Mouse (Mus musculus): Measurements from ENCODE around the gene Nin. TPM values are rescaled to one million over a fixed set of nuclear protein-coding genes. Genes with fewer than 3 reads are reported as not detected.

Nin gene
- 11.5 and 14.1 TPM in 2 replicates for polyA plus RNA-seq (2012; rRNA removed)

GRCm38 (mm10) chr12:70113351-70113750 lies at the start of gene Nin:
Gene Nin (minus strand): TSS chr12:70113717.
- no peak within 1 kb of the TSS for H3K27ac ChIP-seq (ENCODE audit: insufficient read depth, low read length)
- no peaks in the 10 kb centered on the region for H3K36me3 ChIP-seq (ENCODE audit: control insufficient read depth, insufficient read depth, low read length)
- DNase-seq (ENCODE audit: low read depth in 1 of 2, low spot score in 2 of 2): no peak
- H3K4me1 ChIP-seq (ENCODE audit: control insufficient read depth, insufficient read depth, insufficient read length): peaks cover 9% of the 10 kb centered on the region; the same call in 1 of the 2 replicates
- H3K4me3 ChIP-seq (ENCODE audit: extremely low read depth, insufficient read depth, insufficient read length): no peak within 1 kb of the TSS
- 90% methylated on average over 11 of the region's 11 CpGs for WGBS
- TF ChIP-seq CTCF (IDR thresholded peaks at IDR 0.05; ENCODE audit: extremely low read depth, insufficient read depth, insufficient read length, insufficient replicate concordance) (no peak), POLR2A (IDR thresholded peaks at IDR 0.05; ENCODE audit: low read depth, low read length) (no peak)
- no peaks in the 10 kb centered on the region for H3K27me3 ChIP-seq (ENCODE audit: control insufficient read depth, insufficient read depth, low read length)

- Histone ChIP-seq H3K36me3 (ENCODE audit: control insufficient read depth, insufficient read depth, low read length) (no peaks in the 10 kb centered on the region), H3K4me1 (ENCODE audit: control insufficient read depth, insufficient read depth, insufficient read length) (no peaks in the 10 kb centered on the region), H3K4me3 (ENCODE audit: extremely low read depth, insufficient read depth, insufficient read length) (no peak overlapping the region), H3K27ac (ENCODE audit: insufficient read depth, low read length) (no peak overlapping the region), H3K27me3 (ENCODE audit: control insufficient read depth, insufficient read depth, low read length) (no peaks in the 10 kb centered on the region)
- no peak for DNase-seq (ENCODE audit: low read depth in 1 of 2, low spot score in 2 of 2)
- no peak for TF ChIP-seq POLR2A (IDR thresholded peaks at IDR 0.05; ENCODE audit: low read depth, low read length)
- no peak for TF ChIP-seq CTCF (IDR thresholded peaks at IDR 0.05; ENCODE audit: extremely low read depth, insufficient read depth, insufficient read length, insufficient replicate concordance)
- 88% methylated on average over 5 of the region's 5 CpGs for WGBS
Measured at GRCm38 (mm10) chr12:70161057-70161456, 47.5 kb upstream of the Nin start.

DNA sequence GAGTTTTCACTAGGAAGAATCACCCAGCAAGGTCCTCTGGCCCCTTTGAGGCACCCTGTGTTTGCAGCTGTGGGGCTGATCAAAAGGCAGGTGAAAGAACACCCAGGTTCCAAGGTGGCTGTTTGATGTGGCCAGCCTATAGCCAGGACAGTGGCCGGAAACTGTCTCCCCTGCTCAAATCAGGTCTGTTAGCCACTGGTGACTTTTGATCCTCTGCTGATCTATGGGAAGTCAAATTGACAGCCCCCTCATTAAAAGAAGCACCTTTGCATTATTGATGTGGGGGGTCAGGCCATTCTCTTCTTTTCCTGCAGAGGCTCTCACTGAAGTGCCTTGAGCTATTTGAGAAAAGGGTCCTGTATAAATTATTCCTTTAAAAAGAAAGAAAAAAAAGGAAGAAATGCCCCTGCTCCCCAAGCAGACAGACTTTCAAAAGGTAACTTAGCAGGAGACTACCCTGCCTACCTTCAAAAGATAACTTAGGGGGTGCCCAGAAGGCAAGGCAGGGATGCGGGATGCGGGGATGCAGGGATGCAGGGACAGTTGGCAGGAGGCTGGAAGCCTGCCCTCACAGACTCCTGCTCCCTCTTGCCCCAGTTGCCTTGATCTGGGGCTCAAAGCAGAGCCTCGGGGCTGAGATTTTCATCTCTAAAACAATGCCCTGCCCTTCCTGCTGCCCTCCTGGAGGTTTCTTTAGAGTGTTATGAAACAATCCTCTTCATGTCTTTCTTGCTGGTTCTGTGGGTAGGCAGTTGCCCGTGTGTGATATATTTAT lies 44.0 kb upstream of the Nin start:
- no peak overlapping the region for H3K27ac ChIP-seq (ENCODE audit: insufficient read depth, low read length)
- TF ChIP-seq CTCF (IDR thresholded peaks at IDR 0.05; ENCODE audit: extremely low read depth, insufficient read depth, insufficient read length, insufficient replicate concordance) (no peak), POLR2A (IDR thresholded peaks at IDR 0.05; ENCODE audit: low read depth, low read length) (no peak)
- no peaks in the 10 kb centered on the region for H3K36me3 ChIP-seq (ENCODE audit: control insufficient read depth, insufficient read depth, low read length)
- no peak overlapping the region for H3K4me3 ChIP-seq (ENCODE audit: extremely low read depth, insufficient read depth, insufficient read length)
- no peak for DNase-seq (ENCODE audit: low read depth in 1 of 2, low spot score in 2 of 2)
- no peaks in the 10 kb centered on the region for H3K4me1 ChIP-seq (ENCODE audit: control insufficient read depth, insufficient read depth, insufficient read length)
- 72% methylated on average over 5 of the region's 5 CpGs for WGBS
- no peaks in the 10 kb centered on the region for H3K27me3 ChIP-seq (ENCODE audit: control insufficient read depth, insufficient read depth, low read length)

GRCm38 (mm10) chr12:70156222-70156621 lies 42.7 kb upstream of the Nin start:
- no peak for TF ChIP-seq POLR2A (IDR thresholded peaks at IDR 0.05; ENCODE audit: low read depth, low read length)
- TF ChIP-seq CTCF (IDR thresholded peaks at IDR 0.05; ENCODE audit: extremely low read depth, insufficient read depth, insufficient read length, insufficient replicate concordance): no peak
- H3K4me1 ChIP-seq (ENCODE audit: control insufficient read depth, insufficient read depth, insufficient read length): no peaks in the 10 kb centered on the region
- no peaks in the 10 kb centered on the region for H3K27me3 ChIP-seq (ENCODE audit: control insufficient read depth, insufficient read depth, low read length)
- H3K4me3 ChIP-seq (ENCODE audit: extremely low read depth, insufficient read depth, insufficient read length): no peak overlapping the region
- no peak for DNase-seq (ENCODE audit: low read depth in 1 of 2, low spot score in 2 of 2)
- 52% methylated on average over 6 of the region's 6 CpGs for WGBS
- no peaks in the 10 kb centered on the region for H3K36me3 ChIP-seq (ENCODE audit: control insufficient read depth, insufficient read depth, low read length)
- H3K27ac ChIP-seq (ENCODE audit: insufficient read depth, low read length): no peak overlapping the region

DNA sequence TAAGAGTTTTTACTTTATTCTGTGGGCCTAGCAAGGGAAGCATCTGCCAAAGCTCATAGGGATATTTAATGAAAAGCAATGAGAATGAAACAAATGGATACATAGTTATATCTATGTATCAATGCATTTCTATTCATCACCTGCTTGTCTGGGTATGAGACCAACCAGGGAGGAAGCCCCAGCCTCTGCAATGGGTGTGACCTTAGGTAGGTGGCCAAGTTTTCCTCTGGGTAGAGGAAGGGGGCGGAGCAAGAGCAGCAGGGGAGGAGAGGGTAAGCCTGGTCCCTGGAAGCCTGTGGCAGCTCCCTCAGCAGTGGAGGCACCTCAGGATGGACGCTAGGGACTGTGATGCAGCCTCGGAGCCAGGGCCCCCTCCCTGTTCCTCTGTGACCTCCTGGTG lies 40.3 kb upstream of the Nin start, which contains the start of gene Abhd12b:
Abhd12b (plus strand) TSS at position 301 of the 400 bp plus-strand sequence.
- no peak for DNase-seq (ENCODE audit: low read depth in 1 of 2, low spot score in 2 of 2)
- 85% methylated on average over 3 of the region's 3 CpGs for WGBS
- Histone ChIP-seq H3K27ac (ENCODE audit: insufficient read depth, low read length) (no peak within 1 kb of the TSS), H3K4me3 (ENCODE audit: extremely low read depth, insufficient read depth, insufficient read length) (no peak within 1 kb of the TSS), H3K36me3 (ENCODE audit: control insufficient read depth, insufficient read depth, low read length) (no peaks in the 10 kb centered on the region), H3K4me1 (ENCODE audit: control insufficient read depth, insufficient read depth, insufficient read length) (peaks cover 2% of the 10 kb centered on the region; the same call in 1 of the 2 replicates), H3K27me3 (ENCODE audit: control insufficient read depth, insufficient read depth, low read length) (no peaks in the 10 kb centered on the region)
- TF ChIP-seq CTCF (IDR thresholded peaks at IDR 0.05; ENCODE audit: extremely low read depth, insufficient read depth, insufficient read length, insufficient replicate concordance): no peak
- no peak for TF ChIP-seq POLR2A (IDR thresholded peaks at IDR 0.05; ENCODE audit: low read depth, low read length)

DNA sequence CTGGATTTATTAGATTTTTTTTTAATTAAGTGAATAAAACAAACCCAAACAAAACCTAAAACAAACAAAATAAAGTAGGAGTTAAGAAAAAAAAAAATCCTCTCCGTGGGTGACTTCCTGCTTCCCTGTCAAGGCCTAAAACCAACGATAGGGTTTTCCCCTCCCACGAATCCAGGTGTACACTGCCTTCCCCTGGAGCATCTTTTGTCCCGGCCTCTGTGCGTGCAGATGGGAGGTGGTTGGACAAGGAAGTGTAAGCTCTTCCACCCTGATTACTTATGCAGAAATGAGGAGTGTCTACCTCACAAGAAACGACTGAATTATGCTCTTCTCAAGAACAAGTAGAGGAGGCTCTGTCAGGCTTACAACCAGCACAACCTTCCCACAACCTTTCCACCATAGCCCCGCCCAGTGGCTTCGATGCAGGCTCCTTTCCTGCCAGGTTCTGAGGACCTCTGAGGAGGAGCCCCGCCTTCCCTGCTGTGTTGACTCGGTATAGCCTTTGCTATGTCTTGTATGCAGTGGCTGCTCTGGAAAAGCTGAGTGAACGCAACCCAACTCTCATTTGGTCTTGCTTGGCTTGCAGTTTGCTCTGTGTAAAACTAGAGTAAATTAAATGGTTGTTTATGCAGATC lies 35.2 kb upstream of the Nin start:
- TF ChIP-seq CTCF (IDR thresholded peaks at IDR 0.05; ENCODE audit: extremely low read depth, insufficient read depth, insufficient read length, insufficient replicate concordance) (no peak), POLR2A (IDR thresholded peaks at IDR 0.05; ENCODE audit: low read depth, low read length) (no peak)
- 17% methylated on average over 11 of the region's 11 CpGs for WGBS
- no peak overlapping the region for H3K27ac ChIP-seq (ENCODE audit: insufficient read depth, low read length)
- DNase-seq (ENCODE audit: low read depth in 1 of 2, low spot score in 2 of 2): no peak
- H3K27me3 ChIP-seq (ENCODE audit: control insufficient read depth, insufficient read depth, low read length): no peaks in the 10 kb centered on the region
- peaks cover 5% of the 10 kb centered on the region; the same call in 1 of the 2 replicates for H3K4me1 ChIP-seq (ENCODE audit: control insufficient read depth, insufficient read depth, insufficient read length)
- H3K4me3 ChIP-seq (ENCODE audit: extremely low read depth, insufficient read depth, insufficient read length): peak overlapping the region; percentile 37; the same call in 1 of the 2 replicates
- H3K36me3 ChIP-seq (ENCODE audit: control insufficient read depth, insufficient read depth, low read length): no peaks in the 10 kb centered on the region

Data from spleen, adult 2 months (tissue).